Mouse (Mus musculus): ENCODE measurements around the gene Camkk1. TPM values are rescaled to one million over a fixed set of nuclear protein-coding genes. Genes with fewer than 3 reads are reported as not detected.

Gene Camkk1
- polyA plus RNA-seq, 1 experiment from 2014 or later: 0.90 TPM

GRCm38 (mm10) chr11:73059630-73060029, 40.8 kb downstream of the Camkk1 start:
- no peak for ATAC-seq (ENCODE audit: low read depth)

GRCm38 (mm10) chr11:73061413-73061812, 42.6 kb downstream of the Camkk1 start:
- H3K36me3 ChIP-seq: peaks cover 59% of the 10 kb centered on the region

More at GRCm38 (mm10) chr11:73059630-73060029, 40.8 kb downstream of the Camkk1 start:
- no peaks in the 10 kb centered on the region for H3K27me3 ChIP-seq
- H3K27ac ChIP-seq: no peak overlapping the region
- no peaks in the 10 kb centered on the region for H3K9me3 ChIP-seq (replicated peaks)
- peaks cover 31% of the 10 kb centered on the region for H3K4me1 ChIP-seq (replicated peaks)
- peaks cover 66% of the 10 kb centered on the region for H3K36me3 ChIP-seq
- DNase-seq: no peak
- 87% methylated on average over 3 of the region's 3 CpGs for WGBS (ENCODE audit: insufficient replicate concordance)
- H3K4me3 ChIP-seq (replicated peaks): no peak overlapping the region
- H3K9ac ChIP-seq: no peak overlapping the region
- H3K4me2 ChIP-seq: no peak overlapping the region

GRCm38 (mm10) chr11:73071839-73072238, 53.0 kb downstream of the Camkk1 start:
- Histone ChIP-seq H3K4me3 (replicated peaks) (no peak overlapping the region), H3K36me3 (peaks cover 87% of the 10 kb centered on the region), H3K4me1 (replicated peaks) (no peaks in the 10 kb centered on the region), H3K27me3 (no peaks in the 10 kb centered on the region), H3K27ac (no peak overlapping the region), H3K9ac (no peak overlapping the region), H3K4me2 (no peak overlapping the region), H3K9me3 (replicated peaks) (no peaks in the 10 kb centered on the region)
- 72% methylated on average over 3 of the region's 3 CpGs for WGBS (ENCODE audit: insufficient replicate concordance)
- DNase-seq (no peak), ATAC-seq (ENCODE audit: low read depth) (no peak)

More at GRCm38 (mm10) chr11:73061413-73061812, 42.6 kb downstream of the Camkk1 start:
- Histone ChIP-seq H3K27me3 (no peaks in the 10 kb centered on the region), H3K9ac (no peak overlapping the region), H3K4me3 (replicated peaks) (no peak overlapping the region), H3K9me3 (replicated peaks) (no peaks in the 10 kb centered on the region), H3K27ac (no peak overlapping the region), H3K4me1 (replicated peaks) (peaks cover 23% of the 10 kb centered on the region), H3K4me2 (no peak overlapping the region)
- WGBS (ENCODE audit: insufficient replicate concordance): 89% methylated on average over 3 of the region's 3 CpGs
- ATAC-seq (ENCODE audit: low read depth): no peak
- DNase-seq: no peak

- no peak for ATAC-seq (ENCODE audit: low read depth)
- WGBS (ENCODE audit: insufficient replicate concordance): 87% methylated on average over 4 of the region's 4 CpGs
- DNase-seq: no peak
- Histone ChIP-seq H3K27me3 (no peaks in the 10 kb centered on the region), H3K4me1 (replicated peaks) (no peaks in the 10 kb centered on the region), H3K9me3 (replicated peaks) (no peaks in the 10 kb centered on the region), H3K27ac (no peak overlapping the region), H3K4me3 (replicated peaks) (no peak overlapping the region), H3K4me2 (no peak overlapping the region), H3K9ac (no peak overlapping the region), H3K36me3 (peaks cover 85% of the 10 kb centered on the region)
These were observed 57.5 kb downstream of the Camkk1 start for GRCm38 (mm10) chr11:73076295-73076694.

- DNase-seq: no peak
These were observed 57.9 kb downstream of the Camkk1 start for GRCm38 (mm10) chr11:73076733-73077132.

GRCm38 (mm10) chr11:73077211-73077720, 58.5 kb downstream of the Camkk1 start:
- WGBS (ENCODE audit: insufficient replicate concordance): 80% methylated on average over 6 of the region's 6 CpGs
- H3K36me3 ChIP-seq: peaks cover 90% of the 10 kb centered on the region
- H3K9ac ChIP-seq: no peak overlapping the region

More at GRCm38 (mm10) chr11:73076733-73077132, 57.9 kb downstream of the Camkk1 start:
- Histone ChIP-seq H3K27ac (no peak overlapping the region), H3K4me2 (no peak overlapping the region), H3K36me3 (peaks cover 87% of the 10 kb centered on the region), H3K9me3 (replicated peaks) (no peaks in the 10 kb centered on the region), H3K27me3 (no peaks in the 10 kb centered on the region), H3K9ac (no peak overlapping the region), H3K4me1 (replicated peaks) (no peaks in the 10 kb centered on the region), H3K4me3 (replicated peaks) (no peak overlapping the region)
- 94% methylated on average over 4 of the region's 4 CpGs for WGBS (ENCODE audit: insufficient replicate concordance)
- ATAC-seq (ENCODE audit: low read depth): no peak

GRCm38 (mm10) chr11:73078615-73079014, 59.8 kb downstream of the Camkk1 start:
- DNase-seq (no peak), ATAC-seq (ENCODE audit: low read depth) (no peak)
- H3K27me3 ChIP-seq: no peaks in the 10 kb centered on the region
- H3K4me3 ChIP-seq (replicated peaks): no peak overlapping the region
- no peak overlapping the region for H3K4me2 ChIP-seq
- H3K9me3 ChIP-seq (replicated peaks): no peaks in the 10 kb centered on the region
- no peak overlapping the region for H3K27ac ChIP-seq
- H3K4me1 ChIP-seq (replicated peaks): no peaks in the 10 kb centered on the region
- no peak overlapping the region for H3K9ac ChIP-seq
- peaks cover 85% of the 10 kb centered on the region for H3K36me3 ChIP-seq
- WGBS (ENCODE audit: insufficient replicate concordance): 79% methylated on average over 8 of the region's 8 CpGs

More at GRCm38 (mm10) chr11:73077211-73077720, 58.5 kb downstream of the Camkk1 start:
- no peak overlapping the region for H3K27ac ChIP-seq
- ATAC-seq (ENCODE audit: low read depth): no peak
- no peaks in the 10 kb centered on the region for H3K9me3 ChIP-seq (replicated peaks)
- no peaks in the 10 kb centered on the region for H3K4me1 ChIP-seq (replicated peaks)
- no peaks in the 10 kb centered on the region for H3K27me3 ChIP-seq
- no peak for DNase-seq
- H3K4me2 ChIP-seq: no peak overlapping the region
- H3K4me3 ChIP-seq (replicated peaks): no peak overlapping the region

- Histone ChIP-seq H3K4me1 (replicated peaks) (peaks cover 13% of the 10 kb centered on the region), H3K27ac (no peak overlapping the region), H3K9ac (no peak overlapping the region), H3K27me3 (no peaks in the 10 kb centered on the region), H3K4me3 (replicated peaks) (no peak overlapping the region), H3K9me3 (replicated peaks) (no peaks in the 10 kb centered on the region), H3K36me3 (peaks cover 81% of the 10 kb centered on the region), H3K4me2 (no peak overlapping the region)
- DNase-seq: no peak
- ATAC-seq (ENCODE audit: low read depth): no peak
- 88% methylated on average over 3 of the region's 3 CpGs for WGBS (ENCODE audit: insufficient replicate concordance)
These were observed 61.5 kb downstream of the Camkk1 start for GRCm38 (mm10) chr11:73080306-73080705.

GRCm38 (mm10) chr11:73084303-73084702, 65.5 kb downstream of the Camkk1 start:
- no peak overlapping the region for H3K9ac ChIP-seq
- ATAC-seq (ENCODE audit: low read depth): no peak
- no peak for DNase-seq
- H3K36me3 ChIP-seq: peaks cover 46% of the 10 kb centered on the region
- H3K27ac ChIP-seq: no peak overlapping the region
- H3K9me3 ChIP-seq (replicated peaks): no peaks in the 10 kb centered on the region
- 30% methylated on average over 6 of the region's 6 CpGs for WGBS (ENCODE audit: insufficient replicate concordance)
- no peak overlapping the region for H3K4me3 ChIP-seq (replicated peaks)
- H3K4me2 ChIP-seq: no peak overlapping the region
- H3K4me1 ChIP-seq (replicated peaks): peaks cover 23% of the 10 kb centered on the region
- no peaks in the 10 kb centered on the region for H3K27me3 ChIP-seq

GRCm38 (mm10) chr11:73084804-73085231, 66.0 kb downstream of the Camkk1 start:
- Histone ChIP-seq H3K9ac (no peak overlapping the region), H3K36me3 (peaks cover 42% of the 10 kb centered on the region), H3K27ac (peak overlapping the region; percentile 43; the same call in 1 of the 2 replicates), H3K4me2 (no peak overlapping the region), H3K27me3 (no peaks in the 10 kb centered on the region), H3K4me3 (replicated peaks) (no peak overlapping the region), H3K9me3 (replicated peaks) (no peaks in the 10 kb centered on the region), H3K4me1 (replicated peaks) (peaks cover 23% of the 10 kb centered on the region)
- 66% methylated on average over 10 of the region's 10 CpGs for WGBS (ENCODE audit: insufficient replicate concordance)
- DNase-seq: no peak
- ATAC-seq (ENCODE audit: low read depth): no peak

GRCm38 (mm10) chr11:73085391-73085790, 66.6 kb downstream of the Camkk1 start:
- no peaks in the 10 kb centered on the region for H3K27me3 ChIP-seq
- no peak overlapping the region for H3K9ac ChIP-seq
- H3K27ac ChIP-seq: peak overlapping the region; percentile 43; the same call in 1 of the 2 replicates
- no peak overlapping the region for H3K4me3 ChIP-seq (replicated peaks)
- no peak for ATAC-seq (ENCODE audit: low read depth)
- H3K4me1 ChIP-seq (replicated peaks): peaks cover 23% of the 10 kb centered on the region
- no peak overlapping the region for H3K4me2 ChIP-seq
- DNase-seq: no peak
- peaks cover 40% of the 10 kb centered on the region for H3K36me3 ChIP-seq
- 44% methylated on average over 7 of the region's 7 CpGs for WGBS (ENCODE audit: insufficient replicate concordance)
- H3K9me3 ChIP-seq (replicated peaks): no peaks in the 10 kb centered on the region

Measured in liver, embryonic 13.5 days (tissue).